Mouse (Mus musculus) ES-E14 (cell line): ENCODE results near the gene Gpn2.

ENCODE experiments used
- HCFC1 ChIP-seq: IDR thresholded peaks from 2 replicates; pipeline ENCODE4 v1.6.1; 2012; ENCODE audit warnings: low read length, inconsistent platforms, borderline replicate concordance; ENCODE audit not compliant: insufficient read depth
- ZNF384 ChIP-seq: IDR thresholded peaks from 2 replicates; pipeline ENCODE4 v1.6.1; 2012; ENCODE audit warnings: low read depth, low read length, inconsistent platforms

DNA sequence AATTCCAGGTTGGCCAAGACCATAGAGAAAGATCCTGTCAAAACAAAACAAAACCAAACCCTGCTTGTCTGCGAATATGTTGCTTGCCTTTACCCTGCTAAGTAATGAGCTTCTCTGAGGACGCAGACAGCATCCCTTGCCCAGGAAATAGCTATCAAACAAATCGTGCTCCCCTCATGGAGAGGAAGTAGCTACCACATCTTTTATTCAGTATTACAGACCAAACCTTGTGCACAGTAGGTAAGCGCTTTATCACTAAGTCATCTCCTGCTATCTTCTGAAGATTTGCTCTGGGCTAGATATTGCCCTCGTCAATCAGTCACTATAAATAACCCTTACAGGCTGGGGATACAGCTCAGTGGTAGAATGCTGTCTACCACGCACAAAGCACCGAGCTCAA, 45.0 kb downstream of the Gpn2 start:
- TF ChIP-seq HCFC1 (no peak), ZNF384 (no peak)
